Mouse (Mus musculus) cerebellum, postnatal 4 days (tissue): ENCODE results near the gene Rbfox3.

ENCODE experiments used
- DNase-seq, 2 experiments: peaks; one replicate each; pipeline ENCODE4 v3.0.0; 2022; ENCODE audit warnings: low spot score in 2 of 2, mixed read lengths in 1 of 2

The Rbfox3 gene

DNA sequence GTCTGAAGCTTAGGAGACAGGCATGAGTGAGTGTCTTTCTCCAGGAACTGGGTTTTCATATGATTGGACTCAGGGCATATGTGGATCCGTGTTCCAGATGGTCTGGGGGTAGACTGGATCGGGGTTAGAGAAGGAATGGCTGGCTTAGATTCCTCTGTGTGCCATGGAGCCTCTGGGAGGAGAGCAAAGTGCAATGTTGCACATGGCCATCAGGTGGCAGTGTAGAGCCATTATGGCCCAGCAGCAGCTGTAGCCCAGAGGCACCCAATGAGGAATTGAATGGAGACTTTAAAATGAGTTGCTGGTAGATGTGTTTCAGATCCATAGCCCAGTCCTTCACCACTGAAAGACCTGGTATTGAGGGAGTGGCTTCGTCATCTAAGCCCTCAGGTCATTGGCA, 465.6 kb downstream of the Rbfox3 start:
- peak; percentile 62 to 69 for DNase-seq

DNA sequence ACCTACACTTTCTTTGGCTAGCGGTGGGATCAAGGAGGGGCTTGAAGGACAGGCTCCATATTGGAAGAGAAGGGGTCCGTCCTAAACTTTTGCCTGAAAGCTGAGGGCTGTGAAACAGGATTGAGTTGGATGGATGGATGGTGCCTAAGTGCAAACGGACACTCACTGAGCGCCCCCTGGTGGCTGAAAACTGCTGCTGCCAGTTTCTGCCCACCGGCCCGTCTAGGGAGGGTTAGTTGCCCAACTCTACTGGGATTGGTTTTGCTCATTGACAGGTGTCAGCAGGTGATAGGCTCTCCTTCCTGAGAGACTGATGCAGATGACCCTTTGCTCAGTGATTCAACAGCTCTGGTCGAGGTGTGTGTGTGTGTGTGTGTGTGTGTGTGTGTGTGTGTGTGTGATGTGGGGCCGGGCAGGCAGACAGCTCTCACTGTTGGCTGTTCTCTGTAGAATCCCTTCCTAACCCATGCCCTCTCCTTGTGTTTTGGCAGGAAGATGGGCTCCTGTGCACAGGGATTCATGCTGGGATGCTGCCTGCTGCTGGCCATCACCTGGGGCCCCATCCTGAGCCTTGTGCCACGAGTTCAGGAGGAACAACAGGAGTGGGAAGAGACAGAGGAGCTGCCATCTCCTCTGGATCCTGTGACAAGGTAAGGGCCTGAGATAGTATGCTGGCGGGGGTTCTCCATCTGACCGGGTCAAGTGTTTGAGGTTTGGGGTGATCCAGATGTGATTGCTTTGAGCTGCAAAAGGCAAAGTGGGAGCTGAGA, 468.0 kb downstream of the Rbfox3 start:
- DNase-seq: peak; percentile 62 to 83

DNA sequence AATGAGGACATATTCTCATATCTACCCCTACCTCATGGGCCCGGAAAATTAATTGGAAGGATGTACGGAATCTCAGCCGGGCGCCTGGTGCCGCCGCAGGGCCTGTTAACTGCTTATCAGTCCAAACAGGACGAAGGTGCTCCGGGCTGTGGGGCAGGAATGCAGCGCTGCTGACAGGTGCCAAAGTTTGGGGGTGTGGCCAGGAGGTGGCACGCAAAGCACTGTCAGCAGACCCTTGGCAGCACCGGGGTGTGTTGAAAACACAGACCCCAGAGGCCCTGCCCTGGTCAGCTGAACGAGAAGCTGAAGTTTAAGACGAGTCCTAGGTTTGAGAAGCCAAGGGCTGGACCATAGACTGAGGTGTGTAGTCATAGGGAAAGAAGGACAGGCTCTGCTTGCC, 468.7 kb downstream of the Rbfox3 start:
- no peak for DNase-seq
